In genomic region chr5:113014111-113014807, GRCm38 (mm10) we compare ENCODE assay signal across 9 mouse cellular contexts. TPM values are rescaled to one million over a fixed set of nuclear protein-coding genes. Genes with fewer than 3 reads are reported as not detected.
DNase-seq lines count a peak whose midpoint lies in the region; ATAC-seq lines count a peak whose summit lies in the region.
"Had no signal": no experiment of that assay in that cellular context is flagged by ENCODE, and none has a peak within 500 bp of the region (broad histone marks: within the 10 kb centered on the region; RNA-seq: fewer than 3 reads in every experiment).

No protein-coding gene starts in this region.

- WGBS in heart, embryonic 13.5 days, result 44% methylated on average over 16 of the region's 16 CpGs
- WGBS in hindbrain, embryonic 13.5 days, result 63% methylated on average over 16 of the region's 16 CpGs
- WGBS in liver, embryonic 16.5 days (ENCODE audit: insufficient replicate concordance), result 43% methylated on average over 16 of the region's 16 CpGs

- no peak for DNase-seq in heart, postnatal 25 days (ENCODE audit: low spot score)
- peak; percentile 65 to 67 for DNase-seq in cerebellum, postnatal 10 days
- DNase-seq in thymus, postnatal 25 days, result no peak
- no peak for DNase-seq in ovary, adult 18-20 months (ENCODE audit: low spot score)

- peak overlapping the region; percentile 66; the same call in 1 of the 2 replicates for H3K27ac ChIP-seq in heart, embryonic 13.5 days (replicated peaks)
- no peak overlapping the region for H3K27ac ChIP-seq in hindbrain, embryonic 13.5 days
- H3K27ac ChIP-seq in liver, embryonic 16.5 days (ENCODE audit: low read length), result no peak overlapping the region

- H3K9me3 ChIP-seq in heart, embryonic 13.5 days, result no peaks in the 10 kb centered on the region
- no peaks in the 10 kb centered on the region for H3K9me3 ChIP-seq in hindbrain, embryonic 13.5 days
- no peaks in the 10 kb centered on the region for H3K9me3 ChIP-seq in liver, embryonic 16.5 days (replicated peaks; ENCODE audit: control insufficient read depth, low read length)

- H3K4me3 ChIP-seq in heart, embryonic 13.5 days, result peak overlapping the region; percentile 71
- H3K4me3 ChIP-seq in hindbrain, embryonic 13.5 days, result peak overlapping the region; percentile 62
- peak overlapping the region; percentile 61 for H3K4me3 ChIP-seq in liver, embryonic 16.5 days (ENCODE audit: low read depth, low read length)

- ATAC-seq in heart, embryonic 13.5 days (ENCODE audit: extremely low read depth, insufficient number of reproducible peaks, low FRiP score, low TSS enrichment), result no peak
- 0 out of 2 replicates have a peak, but pooled peaks have one; percentile 7 for ATAC-seq in hindbrain, embryonic 13.5 days (ENCODE audit: low FRiP score)
- no peak for ATAC-seq in liver, embryonic 16.5 days (ENCODE audit: low read depth)
- no peak for ATAC-seq in inflammation-experienced regulatory T-cells, adult 6 months

- H3K4me2 ChIP-seq in heart, embryonic 13.5 days, result peak overlapping the region; percentile 84
- peak overlapping the region; percentile 67 for H3K4me2 ChIP-seq in hindbrain, embryonic 13.5 days
- peak overlapping the region; percentile 58 for H3K4me2 ChIP-seq in liver, embryonic 16.5 days (ENCODE audit: low read depth, low read length)

- peak overlapping the region; percentile 87 for H3K9ac ChIP-seq in heart, embryonic 13.5 days
- H3K9ac ChIP-seq in hindbrain, embryonic 13.5 days, result peak overlapping the region; percentile 79
- peak overlapping the region; percentile 56; the same call in 1 of the 2 replicates for H3K9ac ChIP-seq in liver, embryonic 16.5 days (ENCODE audit: low read depth, low read length)

- H3K27me3 ChIP-seq in heart, embryonic 13.5 days (replicated peaks), result no peaks in the 10 kb centered on the region
- H3K27me3 ChIP-seq in hindbrain, embryonic 13.5 days, result 0 out of 2 replicates have a peak, but pooled peaks cover 15% of the 10 kb centered on the region
- H3K27me3 ChIP-seq in liver, embryonic 16.5 days (ENCODE audit: control insufficient read depth, insufficient read depth, low read depth, low read length), result no peaks in the 10 kb centered on the region

- intact Hi-C loops in heart, postnatal 25 days (cut with DNase I), result loop anchor here (2.0 kb wide), 1 partner anchor 143 kb away; no protein-coding TSS in a partner anchor

- no peaks in the 10 kb centered on the region for H3K36me3 ChIP-seq in heart, embryonic 13.5 days
- H3K36me3 ChIP-seq in hindbrain, embryonic 13.5 days, result no peaks in the 10 kb centered on the region
- no peaks in the 10 kb centered on the region for H3K36me3 ChIP-seq in liver, embryonic 16.5 days (ENCODE audit: control insufficient read depth, insufficient read depth)

- peaks cover 53% of the 10 kb centered on the region for H3K4me1 ChIP-seq in heart, embryonic 13.5 days
- H3K4me1 ChIP-seq in hindbrain, embryonic 13.5 days (replicated peaks), result peaks cover 29% of the 10 kb centered on the region
- peaks cover 2% of the 10 kb centered on the region; the same call in 1 of the 2 replicates for H3K4me1 ChIP-seq in liver, embryonic 16.5 days (ENCODE audit: control insufficient read depth, low read depth, low read length)

RNA-seq across cellular contexts. Expression of gene Grk3, which starts 1.3 kb away (rescaled TPM):
- 12.3 TPM in 2 replicates for polyA plus RNA-seq in heart, embryonic 13.5 days (2015; fragmentation: Nextera tagmentation; extraction: Ambion mirVana)
- 1 to 10 TPM; 5.1 to 6.6 TPM for total RNA-seq in heart, postnatal 25 days (2021)
- 15.8 and 16.8 TPM in 2 replicates for polyA plus RNA-seq in hindbrain, embryonic 13.5 days (2015; fragmentation: Nextera tagmentation; extraction: Ambion mirVana)
- polyA plus RNA-seq in liver, embryonic 16.5 days (2015; fragmentation: Nextera tagmentation; extraction: Ambion mirVana), result 2.7 and 3.4 TPM in 2 replicates
- polyA plus RNA-seq in inflammation-experienced regulatory T-cells, adult 6 months (2017; shearing (Covaris generic)), result under 1 TPM; 0.36 to 0.59 (median 0.50) TPM

RNA-seq across cellular contexts. Expression of gene Crybb2, which starts 55.7 kb away (rescaled TPM):
- not detected in 2 replicates for polyA plus RNA-seq in heart, embryonic 13.5 days (2015; fragmentation: Nextera tagmentation; extraction: Ambion mirVana)
- total RNA-seq in heart, postnatal 25 days (2021), result not detected
- polyA plus RNA-seq in hindbrain, embryonic 13.5 days (2015; fragmentation: Nextera tagmentation; extraction: Ambion mirVana), result not detected in 2 replicates
- polyA plus RNA-seq in liver, embryonic 16.5 days (2015; fragmentation: Nextera tagmentation; extraction: Ambion mirVana), result not detected in 2 replicates
- not detected for polyA plus RNA-seq in inflammation-experienced regulatory T-cells, adult 6 months (2017; shearing (Covaris generic))
- total RNA-seq: left cerebral cortex, postnatal 10 days had no signal

Comparison
In these comparisons a context has a peak if more than half of its experiments do, and no peak if none do; other contexts are left out.
1. DNase-seq: peak in cerebellum, postnatal 10 days (2 of 2); none in heart, postnatal 25 days (single experiment), thymus, postnatal 25 days (single experiment) and ovary, adult 18-20 months (single experiment).
2. Peak in every context shown above with its lines, with median percentiles within 50 percentile points of each other: H3K4me2 ChIP-seq, H3K4me3 ChIP-seq and H3K9ac ChIP-seq.